Mouse (Mus musculus): ENCODE measurements around the gene Speer4e. TPM values are rescaled to one million over a fixed set of nuclear protein-coding genes. Genes with fewer than 3 reads are reported as not detected.
"Not testable (repeated sequence)": the region's sequence is repeated elsewhere in the genome, so short reads cannot be mapped to it uniquely, and the experiment has no call there.

The Speer4e gene
- total RNA-seq (2022), result not detected

GRCm38 (mm10) chr5:14938329-14938728 lies at the start of gene Speer4e:
Speer4e (minus strand) TSS chr5:14938429.
- DNase-seq (ENCODE audit: low spot score), result not testable (repeated sequence)

DNA sequence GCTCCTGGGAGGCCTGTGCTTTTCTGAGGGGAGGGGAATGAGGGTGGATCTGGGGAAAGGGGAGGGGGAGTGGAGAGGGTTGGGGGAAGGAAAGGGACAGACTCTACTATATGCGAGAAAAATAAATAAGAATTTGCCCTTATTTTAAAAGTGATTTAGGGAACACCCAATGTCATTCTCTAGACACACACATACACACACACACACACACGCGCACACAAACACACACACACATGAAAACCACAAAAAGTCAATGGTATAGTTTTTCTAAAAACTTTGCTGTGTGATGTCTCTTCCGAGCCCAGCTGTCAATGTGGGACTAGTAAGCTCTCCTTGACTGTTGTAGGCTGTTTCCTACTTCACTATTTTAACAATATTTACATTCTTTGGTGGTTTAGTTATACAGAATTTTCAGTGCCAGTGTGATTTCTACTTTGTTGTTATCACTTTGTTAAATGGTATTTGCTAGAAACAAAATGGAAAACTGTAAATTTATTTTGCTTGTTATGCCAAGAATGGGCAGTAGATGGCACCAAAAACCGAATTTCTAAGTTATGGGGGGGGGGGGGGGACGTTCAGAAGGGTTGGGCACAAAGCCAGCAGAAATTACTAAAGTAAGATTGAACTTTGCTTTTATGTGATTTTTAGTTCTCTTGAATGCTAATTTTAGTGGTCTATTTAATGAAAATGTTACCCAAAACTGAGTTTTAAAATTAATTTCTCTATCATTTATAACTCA lies 48.6 kb upstream of the Speer4e start:
- not testable (repeated sequence) for DNase-seq (ENCODE audit: low spot score)

GRCm38 (mm10) chr5:14978835-14979234 lies 40.6 kb upstream of the Speer4e start, which contains the start of gene Gm10354:
Gm10354 (minus strand) TSS chr5:14978935.
- not testable (repeated sequence) for DNase-seq (ENCODE audit: low spot score)

DNA sequence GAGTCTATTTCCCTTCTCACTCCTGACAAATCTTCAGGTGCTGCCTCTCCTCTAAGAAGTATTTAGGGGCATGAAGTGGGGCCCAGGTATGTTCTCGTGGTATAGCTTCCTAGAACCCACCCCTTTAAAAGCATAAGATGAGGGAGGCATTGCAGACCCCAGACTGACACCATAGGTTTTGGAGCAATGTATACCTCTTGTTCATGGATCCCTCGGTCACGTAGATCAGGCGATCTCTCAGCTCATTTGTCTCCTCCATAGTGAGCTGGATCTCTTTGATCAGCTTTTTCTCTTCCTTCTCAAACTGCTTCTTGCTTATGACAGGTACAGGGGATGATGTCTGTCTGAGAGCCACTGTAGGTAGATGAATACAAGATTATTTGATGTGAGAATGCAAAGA lies 39.1 kb upstream of the Speer4e start:
- DNase-seq (ENCODE audit: low spot score), result not testable (repeated sequence)

DNA sequence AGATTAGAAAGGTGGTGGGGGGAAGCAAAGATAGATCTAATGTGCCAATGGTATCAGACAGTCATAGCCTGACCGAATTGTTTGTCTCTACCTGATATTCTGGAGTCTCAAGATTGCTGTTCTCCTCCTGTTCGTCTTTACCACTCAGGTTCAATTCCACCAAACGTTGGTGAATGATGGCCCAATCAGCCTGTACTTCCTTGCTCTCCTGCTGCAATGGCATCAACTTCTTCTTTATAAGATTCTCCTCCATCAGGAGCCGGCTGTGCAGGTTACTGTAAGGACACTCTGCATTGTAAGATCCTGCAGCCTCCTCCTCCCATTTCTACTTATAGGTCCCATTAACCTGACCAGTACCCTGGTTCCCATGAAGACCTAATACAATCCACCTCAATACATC lies 37.1 kb upstream of the Speer4e start:
- DNase-seq (ENCODE audit: low spot score), result not testable (repeated sequence)

DNA sequence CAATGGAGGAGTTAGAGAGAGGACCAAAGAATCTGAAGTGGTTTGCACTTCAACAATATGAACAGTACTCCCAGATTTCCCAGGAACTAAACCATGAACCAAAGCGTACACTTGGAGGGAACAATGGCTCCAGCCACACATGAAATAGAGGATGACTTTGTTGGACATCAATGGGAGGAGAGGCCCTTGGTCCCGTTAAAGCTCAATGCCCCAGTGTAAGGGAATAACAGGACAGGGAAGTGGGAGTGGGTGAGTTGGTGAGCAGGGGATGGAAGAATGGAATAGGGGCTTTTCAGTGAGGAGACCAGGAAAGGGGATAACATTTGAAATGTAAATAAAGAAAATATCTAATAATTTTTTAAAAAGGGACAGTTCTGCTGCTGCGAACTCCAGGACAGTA lies 34.6 kb upstream of the Speer4e start:
- not testable (repeated sequence) for DNase-seq (ENCODE audit: low spot score)

GRCm38 (mm10) chr5:14963821-14964220 lies 25.6 kb upstream of the Speer4e start:
- DNase-seq (ENCODE audit: low spot score), result not testable (repeated sequence)

GRCm38 (mm10) chr5:14961502-14961901 lies 23.3 kb upstream of the Speer4e start:
- DNase-seq (ENCODE audit: low spot score), result not testable (repeated sequence)

DNA sequence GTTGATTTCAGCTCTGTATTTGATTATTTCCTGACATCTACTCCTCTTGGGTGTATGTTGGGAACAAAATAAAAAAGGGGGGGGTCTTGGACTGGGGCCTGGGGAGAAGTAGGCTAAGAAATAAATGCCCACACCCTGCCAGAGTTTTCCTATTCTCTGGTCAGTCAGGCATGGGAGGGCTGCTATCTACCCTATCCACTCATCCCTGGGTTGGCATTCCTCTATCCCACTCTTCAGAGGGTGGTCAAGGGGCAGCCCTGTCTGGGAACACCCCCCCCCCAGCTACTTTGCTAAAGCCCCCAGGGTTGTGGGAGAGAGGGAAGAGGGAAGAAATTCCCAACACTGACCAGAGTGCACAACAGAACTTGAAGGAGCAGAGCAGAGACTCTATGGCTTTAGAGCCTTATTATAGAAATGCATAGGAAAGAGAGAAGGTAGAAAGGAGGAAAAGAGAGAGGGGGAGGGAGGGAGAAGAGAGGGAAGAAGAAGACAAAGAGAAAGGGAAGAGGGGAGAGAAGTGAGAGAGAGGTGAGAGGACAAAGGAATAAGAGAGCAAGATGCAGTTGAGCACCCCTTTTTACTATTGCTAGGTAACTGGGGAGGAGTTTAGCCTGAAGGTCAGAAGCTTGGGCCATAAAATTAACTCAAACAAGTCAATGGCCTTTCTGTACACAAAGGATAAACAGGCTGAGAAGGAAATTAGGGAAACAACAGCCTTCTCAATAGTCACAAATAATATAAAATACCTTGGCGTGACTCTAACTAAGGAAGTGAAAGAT lies 17.9 kb upstream of the Speer4e start:
- not testable (repeated sequence) for DNase-seq (ENCODE audit: low spot score)

GRCm38 (mm10) chr5:14953587-14953986 lies 15.4 kb upstream of the Speer4e start:
- not testable (repeated sequence) for DNase-seq (ENCODE audit: low spot score)

GRCm38 (mm10) chr5:14952749-14953148 lies 14.5 kb upstream of the Speer4e start:
- DNase-seq (ENCODE audit: low spot score), result not testable (repeated sequence)

DNA sequence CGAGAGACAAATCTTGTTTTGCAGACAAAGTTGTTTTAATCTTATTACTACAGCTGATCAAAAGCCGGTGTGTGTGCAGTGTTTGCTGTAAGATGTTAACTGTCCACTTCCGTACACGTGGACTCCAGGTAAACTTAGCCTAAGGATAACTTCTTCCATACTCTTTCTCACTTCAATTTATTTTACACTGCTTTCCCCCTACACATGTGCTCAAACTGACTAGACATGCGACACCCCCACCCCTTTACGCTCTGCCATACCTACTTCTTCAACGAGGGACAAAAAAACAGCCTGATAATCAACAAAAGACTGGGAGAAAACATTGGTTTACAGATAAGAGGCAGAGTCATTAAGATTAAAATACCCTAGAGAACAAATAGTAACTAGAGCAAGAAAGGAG lies 13.6 kb upstream of the Speer4e start:
- not testable (repeated sequence) for DNase-seq (ENCODE audit: low spot score)

DNA sequence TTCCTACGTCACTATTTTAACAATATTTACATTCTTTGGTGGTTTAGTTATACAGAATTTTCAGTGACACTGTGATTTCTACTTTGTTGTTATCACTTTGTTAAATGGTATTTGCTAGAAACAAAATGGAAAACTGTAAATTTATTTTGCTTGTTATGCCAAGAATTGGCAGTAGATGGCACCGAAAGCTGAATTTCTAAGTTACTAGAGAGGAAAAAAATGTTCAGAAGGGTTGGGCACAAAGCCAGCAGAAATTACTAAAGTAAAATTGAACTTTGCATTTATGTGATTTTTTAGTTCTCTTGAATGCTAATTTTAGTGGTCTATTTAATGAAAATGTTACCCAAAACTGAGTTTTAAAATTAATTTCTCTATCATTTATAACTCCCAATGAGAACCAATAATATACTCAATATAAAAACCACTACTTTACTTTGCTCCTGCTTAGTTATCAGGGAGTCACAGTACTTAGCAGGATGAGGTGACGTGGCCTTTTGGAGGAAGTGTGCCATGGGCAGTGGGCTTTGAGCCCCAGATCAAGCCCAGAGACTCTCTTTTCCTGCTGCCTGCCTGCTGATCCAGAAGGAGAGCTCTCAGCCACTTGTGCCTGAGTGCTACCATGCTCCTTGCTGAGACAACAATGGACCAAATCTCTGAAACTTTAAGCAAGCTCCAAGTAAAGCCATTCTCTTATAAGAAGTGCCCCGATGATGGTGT lies 9.4 kb upstream of the Speer4e start:
- not testable (repeated sequence) for DNase-seq (ENCODE audit: low spot score)

- not testable (repeated sequence) for DNase-seq (ENCODE audit: low spot score)
Observed at GRCm38 (mm10) chr5:14945524-14945923, 7.3 kb upstream of the Speer4e start.

GRCm38 (mm10) chr5:14941043-14941442 lies 2.8 kb upstream of the Speer4e start:
- not testable (repeated sequence) for DNase-seq (ENCODE audit: low spot score)

- not testable (repeated sequence) for DNase-seq (ENCODE audit: low spot score)
Observed at GRCm38 (mm10) chr5:14933721-14934120, 4.5 kb downstream of the Speer4e start.

GRCm38 (mm10) chr5:14927047-14927446 lies 11.2 kb downstream of the Speer4e start:
- DNase-seq (ENCODE audit: low spot score), result not testable (repeated sequence)

DNA sequence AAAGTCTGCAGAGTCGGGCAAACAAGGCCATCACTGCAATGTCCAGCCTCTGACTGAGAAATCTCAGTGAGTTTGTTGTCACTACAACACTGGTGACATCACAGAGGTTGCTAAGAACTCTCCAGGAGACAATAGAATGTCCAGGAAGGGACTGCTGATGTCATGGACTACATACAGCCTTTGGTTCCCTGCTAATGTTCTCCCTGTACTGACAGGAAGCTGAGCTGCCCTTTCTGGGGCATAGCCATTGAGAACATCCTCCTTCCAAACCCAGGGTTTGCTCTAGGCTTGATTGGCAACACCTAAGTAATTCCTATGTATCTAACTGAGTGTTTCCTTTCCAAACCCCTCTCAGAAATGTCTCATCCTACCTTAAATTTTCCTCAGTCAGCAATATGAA lies 23.4 kb downstream of the Speer4e start, which contains the start of gene Gm9758:
Gm9758 (minus strand) TSS at position 101 of the 400 bp plus-strand sequence.
- DNase-seq (ENCODE audit: low spot score), result not testable (repeated sequence)

GRCm38 (mm10) chr5:14914361-14914760 lies 23.9 kb downstream of the Speer4e start:
- DNase-seq (ENCODE audit: low spot score), result not testable (repeated sequence)

GRCm38 (mm10) chr5:14903539-14903938 lies 34.7 kb downstream of the Speer4e start:
- not testable (repeated sequence) for DNase-seq (ENCODE audit: low spot score)

DNA sequence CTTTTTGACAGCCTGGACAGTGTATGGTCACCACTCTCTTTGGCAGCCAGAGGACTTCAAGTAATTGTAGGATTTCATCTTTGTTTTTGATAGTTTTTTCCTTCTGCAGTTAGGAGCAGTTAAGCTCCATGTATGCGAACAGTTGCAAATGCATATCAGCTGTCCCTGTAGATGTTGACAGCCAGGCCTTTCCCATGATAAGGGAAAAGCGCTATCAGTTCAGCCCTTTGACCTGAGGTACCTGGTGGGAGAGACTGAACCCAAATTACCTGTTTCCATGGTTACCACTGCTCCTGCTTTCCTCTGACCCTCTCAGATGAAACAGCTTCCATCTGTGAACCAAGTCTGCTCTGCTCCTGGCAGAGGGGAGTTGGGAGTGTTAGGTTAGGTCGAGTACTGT lies 46.0 kb downstream of the Speer4e start:
- no peak for DNase-seq (ENCODE audit: low spot score)

GRCm38 (mm10) chr5:14885291-14885690 lies 52.9 kb downstream of the Speer4e start:
- not testable (repeated sequence) for DNase-seq (ENCODE audit: low spot score)
